Mouse (Mus musculus) adrenal gland, adult 8-10 months (tissue): Measurements from ENCODE around the gene Dbp. TPM values are rescaled to one million over a fixed set of nuclear protein-coding genes. Genes with fewer than 3 reads are reported as not detected.

Experiments used
- DNase-seq: peaks from one replicate; pipeline ENCODE4 v3.0.0; 2022
- total RNA-seq, 4 experiments: library from RNA; stranded (reverse); gene quantifications; 2 replicates each; pipeline ENCODE4 v1.2.4; 2022

The Dbp gene
- total RNA-seq, 4 experiments from 2014 or later, result 254 to 411 (median 333) TPM

- peak; percentile 55 for DNase-seq
These were observed 8.5 kb downstream of the Dbp start for GRCm38 (mm10) chr7:45713396-45713795.

- no peak for DNase-seq
These were observed 9.1 kb downstream of the Dbp start for GRCm38 (mm10) chr7:45713881-45714520.

- no peak for DNase-seq
These were observed 9.8 kb downstream of the Dbp start for GRCm38 (mm10) chr7:45714630-45715089.

- DNase-seq, result peak; percentile 98
These were observed 10.3 kb downstream of the Dbp start, which contains the start of gene Rpl18 for GRCm38 (mm10) chr7:45715090-45715708. Rpl18 (plus strand) TSS chr7:45715457.

GRCm38 (mm10) chr7:45715741-45716459 lies 11.0 kb downstream of the Dbp start:
- peak; percentile 43 for DNase-seq

GRCm38 (mm10) chr7:45716460-45716857 lies 11.6 kb downstream of the Dbp start:
- peak; percentile 35 for DNase-seq

GRCm38 (mm10) chr7:45716952-45717917 lies 12.3 kb downstream of the Dbp start:
- no peak for DNase-seq

- peak; percentile 98 for DNase-seq
These were observed 13.0 kb downstream of the Dbp start, which contains the start of gene Sphk2 for GRCm38 (mm10) chr7:45717918-45718297. Sphk2 (minus strand) TSS chr7:45718002.

- DNase-seq, result no peak
These were observed 13.4 kb downstream of the Dbp start for GRCm38 (mm10) chr7:45718331-45718730.

- no peak for DNase-seq
These were observed 14.3 kb downstream of the Dbp start for GRCm38 (mm10) chr7:45719180-45719579.

- DNase-seq, result no peak
These were observed 15.0 kb downstream of the Dbp start for GRCm38 (mm10) chr7:45719738-45720412.

- DNase-seq, result no peak
These were observed 15.7 kb downstream of the Dbp start, which contains the start of gene Fam83e for GRCm38 (mm10) chr7:45720413-45721233. Fam83e (plus strand) TSS chr7:45721212.

GRCm38 (mm10) chr7:45721234-45721571 lies 16.3 kb downstream of the Dbp start:
- DNase-seq, result no peak

- no peak for DNase-seq
These were observed 16.9 kb downstream of the Dbp start for GRCm38 (mm10) chr7:45721642-45722347.

- DNase-seq, result no peak
These were observed 17.4 kb downstream of the Dbp start for GRCm38 (mm10) chr7:45722348-45722713.

- DNase-seq, result no peak
These were observed 18.4 kb downstream of the Dbp start for GRCm38 (mm10) chr7:45723301-45723700.

- DNase-seq, result no peak
These were observed 18.9 kb downstream of the Dbp start for GRCm38 (mm10) chr7:45723781-45724180.

GRCm38 (mm10) chr7:45725151-45725550 lies 20.3 kb downstream of the Dbp start:
- DNase-seq, result no peak

- no peak for DNase-seq
These were observed 20.8 kb downstream of the Dbp start, which contains the start of gene Spaca4 for GRCm38 (mm10) chr7:45725713-45726112. Spaca4 (minus strand) TSS chr7:45725813.

- DNase-seq, result no peak
These were observed 21.5 kb downstream of the Dbp start for GRCm38 (mm10) chr7:45726419-45726818.
